Mouse (Mus musculus): ENCODE measurements at regions not wholly inside any gene's neighbourhood (a gene's known extent, or its start where the extent isn't known, plus 50 kb on each side); places are given as distances from the start of the nearest gene placed in this dataset.

- TF ChIP-seq CTCF (IDR thresholded peaks at IDR 0.05; ENCODE audit: borderline replicate concordance, insufficient read depth, low read depth, low read length) (0 out of 2 replicates have a peak, but pooled peaks have one; percentile 13), POLR2A (IDR thresholded peaks at IDR 0.05; ENCODE audit: borderline replicate concordance, insufficient read depth, low read length) (no peak)
These were observed 67.3 kb downstream of the Mrm1 start for GRCm38 (mm10) chr11:84752007-84752406.
